ENCODE assay signal across 18 mouse cellular contexts in genomic region chr13:43514950-43515358, GRCm38 (mm10). TPM values are rescaled to one million over a fixed set of nuclear protein-coding genes. Genes with fewer than 3 reads are reported as not detected.
DNase-seq lines count a peak whose midpoint lies in the region; ATAC-seq and TF ChIP-seq lines count a peak whose summit lies in the region.
"Had no signal": no experiment of that assay in that cellular context is flagged by ENCODE, and none has a peak within 500 bp of the region (broad histone marks: within the 10 kb centered on the region; RNA-seq: fewer than 3 reads in every experiment).

No protein-coding gene starts in this region.

- no peak overlapping the region for H3K4me2 ChIP-seq in forebrain, postnatal 0 days (ENCODE audit: low read depth)
- no peak overlapping the region for H3K4me2 ChIP-seq in forebrain, embryonic 15.5 days (replicated peaks)
- H3K4me2 ChIP-seq: heart, embryonic 15.5 days; hindbrain, embryonic 15.5 days; liver, embryonic 12.5 days; neural tube, embryonic 12.5 days had no signal

- DNase-seq in forebrain, postnatal 0 days = no peak
- peak; percentile 70 for DNase-seq in right cerebral cortex, adult 18-20 months
- no peak for DNase-seq in right cerebral cortex, postnatal 4 days
- no peak for DNase-seq in c-Kit-positive CD71-positive TER-119-positive erythroid progenitor cells, embryonic 14.5 days (ENCODE audit: low spot score)
- no peak for DNase-seq in ovary, postnatal 10 days (ENCODE audit: low spot score)
- DNase-seq: adrenal gland, adult 8-10 months; cerebellum, adult 11 months; cerebellum, postnatal 36 days; gastrocnemius, postnatal 25 days; midbrain, embryonic 14.5 days; thymus, adult 18-20 months had no signal

- H3K9ac ChIP-seq in forebrain, postnatal 0 days = no peak overlapping the region
- H3K9ac ChIP-seq in forebrain, embryonic 15.5 days (replicated peaks) = no peak overlapping the region
- H3K9ac ChIP-seq: heart, embryonic 15.5 days; hindbrain, embryonic 15.5 days; liver, embryonic 12.5 days; neural tube, embryonic 12.5 days had no signal

- H3K9me3 ChIP-seq in forebrain, postnatal 0 days (ENCODE audit: low read length) = no peaks in the 10 kb centered on the region
- H3K9me3 ChIP-seq in forebrain, embryonic 15.5 days = no peaks in the 10 kb centered on the region
- H3K9me3 ChIP-seq: heart, embryonic 15.5 days; hindbrain, embryonic 15.5 days; liver, embryonic 12.5 days; neural tube, embryonic 12.5 days had no signal

- H3K27me3 ChIP-seq in forebrain, postnatal 0 days (ENCODE audit: insufficient read depth, low read length) = no peaks in the 10 kb centered on the region
- H3K27me3 ChIP-seq in forebrain, embryonic 15.5 days = no peaks in the 10 kb centered on the region
- H3K27me3 ChIP-seq: heart, embryonic 15.5 days; hindbrain, embryonic 15.5 days; liver, embryonic 12.5 days; neural tube, embryonic 12.5 days had no signal

- peak; percentile 23; the same call in 1 of the 2 replicates for ATAC-seq in forebrain, postnatal 0 days
- no peak for ATAC-seq in forebrain, embryonic 15.5 days (replicated peaks)
- ATAC-seq: liver, embryonic 12.5 days had no signal

- no peak overlapping the region for H3K4me3 ChIP-seq in forebrain, postnatal 0 days (ENCODE audit: low read depth, low read length)
- H3K4me3 ChIP-seq in forebrain, embryonic 15.5 days = no peak overlapping the region
- H3K4me3 ChIP-seq in cortical plate, adult 2 months (ENCODE audit: insufficient read depth, low read length) = no peak overlapping the region
- H3K4me3 ChIP-seq in olfactory bulb, adult 2 months (ENCODE audit: insufficient read depth, low read depth, low read length) = no peak overlapping the region
- H3K4me3 ChIP-seq: heart, embryonic 15.5 days; hindbrain, embryonic 15.5 days; liver, embryonic 12.5 days; neural tube, embryonic 12.5 days had no signal

- peak; percentile 59; the same call in 1 of the 2 replicates for TF ChIP-seq POLR2A in cortical plate, adult 2 months (IDR thresholded peaks at IDR 0.05; ENCODE audit: extremely low read depth, insufficient read depth, low read length)
- no peak for TF ChIP-seq POLR2A in olfactory bulb, adult 2 months (IDR thresholded peaks at IDR 0.05; ENCODE audit: insufficient read depth, low read depth, low read length)

- no peaks in the 10 kb centered on the region for H3K36me3 ChIP-seq in forebrain, postnatal 0 days (ENCODE audit: insufficient read depth)
- H3K36me3 ChIP-seq in forebrain, embryonic 15.5 days = no peaks in the 10 kb centered on the region
- H3K36me3 ChIP-seq: heart, embryonic 15.5 days; hindbrain, embryonic 15.5 days; liver, embryonic 12.5 days; neural tube, embryonic 12.5 days had no signal

- WGBS in forebrain, postnatal 0 days = 82% methylated on average over 8 of the region's 8 CpGs
- WGBS in forebrain, embryonic 15.5 days = 80% methylated on average over 8 of the region's 8 CpGs
- 58% methylated on average over 8 of the region's 8 CpGs for WGBS in olfactory bulb, adult 2 months

- no peak for TF ChIP-seq CTCF in forebrain, postnatal 0 days (IDR thresholded peaks at IDR 0.05; ENCODE audit: low read depth)
- TF ChIP-seq CTCF in cortical plate, adult 2 months (IDR thresholded peaks at IDR 0.05; ENCODE audit: extremely low read depth, insufficient read depth, low read length) = no peak
- TF ChIP-seq CTCF in olfactory bulb, adult 2 months (IDR thresholded peaks at IDR 0.05; ENCODE audit: insufficient read depth, low read depth, low read length) = no peak

- H3K27ac ChIP-seq in forebrain, postnatal 0 days (ENCODE audit: low read depth, low read length) = no peak overlapping the region
- H3K27ac ChIP-seq in forebrain, embryonic 15.5 days (replicated peaks) = no peak overlapping the region
- peak overlapping the region; percentile 74 for H3K27ac ChIP-seq in cortical plate, adult 2 months (ENCODE audit: insufficient read depth, low read length)
- 0 out of 2 replicates have a peak overlapping the region, but pooled peaks have one; percentile 20 for H3K27ac ChIP-seq in olfactory bulb, adult 2 months (ENCODE audit: insufficient read depth, low read depth, low read length)
- H3K27ac ChIP-seq: heart, embryonic 15.5 days; hindbrain, embryonic 15.5 days; liver, embryonic 12.5 days; neural tube, embryonic 12.5 days had no signal

- no peaks in the 10 kb centered on the region for H3K4me1 ChIP-seq in forebrain, postnatal 0 days (ENCODE audit: insufficient read depth)
- no peaks in the 10 kb centered on the region for H3K4me1 ChIP-seq in forebrain, embryonic 15.5 days
- peaks cover 6% of the 10 kb centered on the region for H3K4me1 ChIP-seq in cortical plate, adult 2 months (ENCODE audit: control insufficient read depth, insufficient read depth, low read length)
- peaks cover 7% of the 10 kb centered on the region for H3K4me1 ChIP-seq in olfactory bulb, adult 2 months (ENCODE audit: control insufficient read depth, insufficient read depth, low read length)
- H3K4me1 ChIP-seq: heart, embryonic 15.5 days; liver, embryonic 12.5 days; neural tube, embryonic 12.5 days had no signal

RNA-seq across cellular contexts. Expression of gene Ranbp9, which starts 33.9 kb away (rescaled TPM):
- total RNA-seq in forebrain, postnatal 0 days (2014; rRNA removed) = 44.8 and 44.9 TPM in 2 replicates
- polyA plus RNA-seq in forebrain, postnatal 0 days (2015; fragmentation: Nextera tagmentation; extraction: Ambion mirVana) = 8.1 and 9.3 TPM in 2 replicates
- 13.1 and 13.2 TPM in 2 replicates for polyA plus RNA-seq in forebrain, embryonic 15.5 days (2015; fragmentation: Nextera tagmentation; extraction: Ambion mirVana)
- polyA plus RNA-seq in cortical plate, adult 2 months (2012; rRNA removed) = 70.7 and 71.9 TPM in 2 replicates
- polyA plus RNA-seq in olfactory bulb, adult 2 months (2012; ENCODE audit: insufficient read depth, insufficient read length, low replicate concordance, missing spikeins) = 568 TPM in 1 of 2 replicates, not detected in the other

RNA-seq across cellular contexts. Expression of gene Mcur1, which starts 45.0 kb away (rescaled TPM):
- 7.2 and 9.8 TPM in 2 replicates for total RNA-seq in forebrain, postnatal 0 days (2014; rRNA removed)
- 6.5 and 8.6 TPM in 2 replicates for polyA plus RNA-seq in forebrain, postnatal 0 days (2015; fragmentation: Nextera tagmentation; extraction: Ambion mirVana)
- 7.5 and 8.6 TPM in 2 replicates for polyA plus RNA-seq in forebrain, embryonic 15.5 days (2015; fragmentation: Nextera tagmentation; extraction: Ambion mirVana)
- polyA plus RNA-seq in cortical plate, adult 2 months (2012; rRNA removed) = 24.5 and 26.1 TPM in 2 replicates
- not detected in 2 replicates for polyA plus RNA-seq in olfactory bulb, adult 2 months (2012; ENCODE audit: insufficient read depth, insufficient read length, low replicate concordance, missing spikeins)

Comparison
In these comparisons a context has a peak if more than half of its experiments do, and no peak if none do; other contexts are left out.
1. H3K27ac ChIP-seq: peak in cortical plate, adult 2 months (single experiment) and olfactory bulb, adult 2 months (single experiment); none in forebrain, postnatal 0 days (single experiment) and forebrain, embryonic 15.5 days (single experiment).